Mouse (Mus musculus) naive thymus-derived CD4-positive, alpha-beta T cell, adult 2 months (primary cell): ENCODE results near the gene Syf2.

Source experiments
- DNase-seq: peaks from one replicate; pipeline ENCODE4 v3.0.0-alpha.2; 2011; ENCODE audit warnings: low read depth

Gene Syf2

DNA sequence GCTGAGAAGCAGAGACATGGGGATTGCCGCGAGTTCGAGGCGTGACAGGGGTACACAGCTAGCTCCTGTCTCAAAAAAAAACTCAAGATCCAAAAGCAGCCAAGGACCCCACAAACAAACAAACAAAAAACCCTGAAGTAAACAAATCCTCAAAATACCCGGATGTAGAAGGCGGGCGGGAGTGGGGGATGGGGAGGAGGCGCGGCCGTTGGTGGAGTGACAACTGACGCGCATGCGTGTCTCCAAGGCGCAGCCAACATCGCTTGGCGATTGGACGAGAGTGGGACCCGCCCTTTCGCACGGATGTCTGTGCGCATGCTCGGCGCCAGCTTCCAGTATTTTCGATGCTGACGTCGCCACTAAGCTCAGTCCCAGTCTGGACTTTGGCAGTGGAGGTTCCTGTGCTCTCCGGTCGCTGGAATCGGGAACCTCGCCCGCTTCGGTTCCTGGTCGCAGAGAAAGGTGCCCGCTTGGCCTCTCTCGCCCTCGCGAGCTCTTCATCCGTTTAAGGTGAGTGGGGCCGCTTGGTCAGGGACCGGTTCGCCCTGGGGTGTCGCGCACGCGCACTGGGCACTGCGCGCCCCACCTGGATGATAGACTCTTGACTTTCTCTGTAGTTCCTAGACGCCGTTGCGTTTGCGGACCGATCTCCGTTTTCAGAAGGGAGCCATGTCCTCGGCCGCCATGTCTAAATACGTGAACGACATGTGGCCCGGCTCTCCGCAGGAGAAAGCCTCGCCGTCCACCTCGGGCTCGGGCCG is 7.3 kb upstream of the Syf2 start, which contains the start of gene Rsrp1:
Rsrp1 (plus strand) TSS at position 335 of the 761 bp plus-strand sequence.
- DNase-seq: peak; percentile 99

DNA sequence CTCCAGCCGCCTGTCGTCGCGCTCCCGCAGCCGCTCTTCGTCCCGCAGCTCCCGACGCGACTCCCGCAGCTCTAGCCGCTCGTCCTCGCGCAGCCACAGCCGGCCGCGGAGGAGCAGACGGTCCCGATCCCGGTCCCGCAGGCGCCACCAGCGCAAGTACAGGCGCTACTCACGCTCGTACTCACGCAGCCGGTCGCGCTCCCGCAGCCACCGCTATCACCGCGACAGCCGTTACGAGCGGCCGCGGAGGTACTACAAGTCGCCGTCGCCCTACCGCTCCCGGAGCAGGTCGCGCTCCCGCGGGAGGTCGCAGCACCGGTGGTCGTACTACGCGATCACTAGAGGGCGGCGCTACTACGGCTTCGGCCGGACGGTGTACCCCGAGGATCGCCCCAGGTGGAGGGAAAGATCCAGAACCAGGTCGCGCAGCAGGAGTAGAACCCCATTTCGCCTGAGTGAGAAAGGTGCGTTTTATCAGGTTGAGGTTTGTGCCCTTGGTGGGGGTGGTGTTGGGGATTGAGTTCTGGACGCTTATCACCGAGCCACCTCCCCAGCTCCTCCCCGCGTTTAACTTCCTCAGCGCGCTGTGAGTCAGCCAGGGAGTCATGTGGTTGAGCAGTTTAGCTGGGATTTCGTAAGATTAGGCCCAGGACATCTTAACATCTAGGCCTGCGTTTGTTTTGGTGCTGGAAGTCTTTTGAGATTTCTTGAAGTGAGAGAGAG is 6.5 kb upstream of the Syf2 start:
- DNase-seq: peak; percentile 79

DNA sequence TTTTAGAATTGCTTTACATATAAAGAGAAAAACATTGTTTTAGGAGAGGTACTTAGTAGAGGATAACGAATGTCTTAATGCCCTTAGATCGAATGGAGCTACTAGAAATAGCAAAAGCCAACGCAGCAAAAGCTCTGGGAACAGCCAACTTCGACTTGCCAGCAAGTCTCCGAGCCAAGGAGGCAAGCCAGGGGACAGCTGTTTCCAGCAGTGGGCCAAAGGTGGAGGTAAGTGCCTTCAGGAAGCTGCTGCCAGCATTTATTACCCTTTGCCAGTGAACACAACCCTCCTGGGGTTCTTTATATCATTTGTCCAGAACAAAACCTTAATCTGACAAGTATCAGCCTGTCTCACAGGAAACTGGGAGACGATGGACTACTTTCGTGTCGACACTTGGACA is 5.5 kb upstream of the Syf2 start:
- no peak for DNase-seq

DNA sequence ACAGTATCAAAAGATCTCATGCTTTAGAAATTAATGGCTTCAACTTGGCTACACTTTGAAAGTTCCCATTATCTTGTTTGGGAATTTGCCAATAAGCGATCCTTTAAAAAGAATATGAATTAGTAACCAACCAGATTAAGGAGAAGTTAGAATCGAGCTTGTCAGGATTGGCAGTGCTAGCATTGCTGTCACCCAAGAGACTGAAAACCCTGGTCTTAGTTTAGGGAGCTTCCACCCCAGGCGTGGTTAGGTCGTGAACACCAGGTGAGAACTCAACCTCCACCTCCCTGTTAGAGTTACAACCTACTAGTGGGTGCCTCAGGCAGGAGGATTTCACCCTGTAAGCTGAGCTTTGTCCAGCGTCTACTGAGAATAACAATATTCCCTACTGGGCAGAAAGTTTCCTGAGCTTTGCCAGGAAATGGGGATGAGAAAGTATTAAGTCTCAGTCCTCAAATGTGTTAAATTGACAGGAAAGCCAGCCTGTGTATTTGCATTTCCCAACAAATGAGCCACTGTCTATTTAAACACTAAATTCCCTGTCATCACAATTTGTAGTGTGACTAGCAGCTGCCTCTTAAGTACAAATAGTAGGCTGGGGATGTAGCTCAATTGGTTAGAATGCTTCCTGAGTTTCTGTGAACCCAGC is 2.8 kb upstream of the Syf2 start:
- peak; percentile 59 for DNase-seq

DNA sequence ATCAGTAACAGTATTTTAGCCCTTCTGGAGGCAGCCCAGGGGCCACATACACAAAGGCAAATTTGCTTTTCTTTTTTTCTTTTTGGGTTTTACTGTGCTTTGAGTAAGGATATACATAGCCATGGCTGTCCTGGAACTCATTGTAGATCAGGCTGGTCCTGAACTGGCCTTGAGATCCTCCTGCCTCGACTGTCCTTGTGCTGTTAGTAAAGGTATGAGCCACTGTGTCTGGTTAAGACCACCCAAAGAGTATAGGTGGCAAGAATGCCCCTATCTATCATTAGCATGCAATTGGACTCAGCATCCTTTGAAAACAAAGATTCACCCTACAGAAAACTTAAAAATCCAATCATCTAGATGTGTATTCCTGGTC is 2.2 kb upstream of the Syf2 start:
- peak; percentile 55 for DNase-seq

DNA sequence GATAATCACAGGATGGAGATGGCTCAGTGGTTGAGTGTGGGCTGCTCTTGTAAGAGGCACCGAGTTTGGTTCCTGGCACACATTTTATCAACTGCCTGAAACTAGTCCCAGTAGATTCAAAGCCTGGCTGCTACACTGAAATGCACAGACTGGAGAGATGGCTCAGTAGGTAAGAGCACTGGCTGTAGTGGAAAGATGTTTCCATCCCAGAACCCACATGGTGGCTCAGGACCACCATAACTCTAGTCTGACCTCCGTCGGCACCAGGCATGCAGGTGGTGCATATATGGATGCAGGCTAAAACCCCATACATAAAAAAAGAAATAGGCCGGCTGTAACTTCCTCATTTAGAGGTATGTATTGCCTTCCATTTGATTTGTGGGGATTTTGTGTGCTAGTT is 1.2 kb upstream of the Syf2 start:
- peak; percentile 63 for DNase-seq

DNA sequence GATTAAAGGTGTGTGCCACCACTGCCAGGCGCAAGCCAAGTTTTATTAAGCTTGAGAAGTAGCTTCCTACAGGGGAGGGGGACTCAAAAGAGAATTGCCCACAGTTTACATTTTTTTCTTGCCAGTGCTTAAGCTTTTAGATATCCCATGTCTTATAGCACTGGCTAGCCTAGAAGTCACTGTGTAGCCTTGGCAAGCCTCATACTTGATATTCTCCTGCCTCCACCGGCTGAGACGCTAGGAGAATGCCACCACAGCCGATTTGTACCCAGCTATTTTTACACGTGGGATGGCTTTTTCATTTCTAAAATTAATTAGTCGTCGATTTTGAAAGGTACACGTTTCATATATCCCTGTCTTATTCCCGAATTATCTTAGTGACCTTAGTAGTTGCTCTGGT is 508 bp upstream of the Syf2 start:
- no peak for DNase-seq

DNA sequence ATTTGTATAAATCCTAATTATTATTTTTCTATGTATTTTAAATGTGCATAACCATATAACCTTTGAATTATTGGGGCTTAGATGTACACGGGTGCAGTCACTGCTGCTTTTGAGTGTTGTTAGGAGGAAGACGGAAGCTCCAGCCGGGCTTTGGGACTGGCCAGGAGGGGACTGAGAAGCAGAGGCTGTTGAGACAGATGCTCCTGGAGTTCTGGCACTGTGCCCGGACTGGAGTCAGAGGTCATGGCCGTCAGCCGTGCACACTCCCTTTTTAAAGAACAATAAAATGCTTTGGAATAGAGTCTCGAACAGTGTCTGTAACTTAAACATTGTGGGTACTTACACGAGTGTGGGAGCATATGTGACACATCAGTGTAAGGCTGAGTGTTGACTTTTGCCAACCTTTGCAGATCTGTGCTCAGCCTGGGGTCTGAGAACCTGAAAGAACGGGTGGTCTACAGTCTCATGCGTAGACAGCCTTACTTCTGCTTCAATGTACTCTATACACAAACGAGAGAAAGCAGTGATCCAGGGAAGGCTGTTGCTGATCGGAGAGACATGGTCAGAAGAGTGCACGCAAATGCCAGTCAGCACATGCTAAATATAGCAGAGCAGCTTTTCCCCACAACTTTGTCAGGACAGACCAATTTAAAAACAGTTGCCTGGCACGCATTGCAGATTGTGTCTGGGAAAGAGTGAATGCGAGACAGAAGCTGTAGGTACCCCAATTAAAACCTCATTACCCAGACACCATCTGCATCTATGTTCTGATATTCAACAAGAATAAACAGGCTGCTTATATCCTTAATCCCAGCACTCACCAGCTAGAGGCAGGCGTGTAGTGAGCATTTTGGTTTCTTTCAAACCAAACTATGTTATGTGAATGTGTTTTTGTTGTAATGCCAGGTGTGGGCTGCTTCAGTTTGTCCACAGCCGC is 6.8 kb downstream of the Syf2 start:
- peak; percentile 20 for DNase-seq

DNA sequence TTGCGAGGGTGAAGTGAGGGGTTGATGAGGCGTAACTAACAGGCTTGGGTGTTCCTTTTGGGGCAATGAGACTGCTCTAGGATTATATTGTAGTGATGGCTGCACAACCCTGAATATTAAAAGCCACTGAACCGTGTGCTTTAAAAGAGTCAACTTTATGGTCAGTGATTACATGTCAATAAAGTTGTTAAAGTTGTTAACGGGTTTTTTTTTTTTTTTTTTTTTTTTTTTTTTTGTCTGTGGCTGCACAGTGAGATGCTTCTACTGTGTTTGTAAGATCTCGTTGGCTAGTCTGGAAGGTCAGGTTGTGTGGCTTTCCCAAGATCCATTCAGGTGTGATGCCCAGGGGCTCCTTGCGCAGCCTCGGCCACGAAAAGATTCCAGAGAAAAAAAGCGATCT is 9.2 kb downstream of the Syf2 start:
- DNase-seq: no peak

DNA sequence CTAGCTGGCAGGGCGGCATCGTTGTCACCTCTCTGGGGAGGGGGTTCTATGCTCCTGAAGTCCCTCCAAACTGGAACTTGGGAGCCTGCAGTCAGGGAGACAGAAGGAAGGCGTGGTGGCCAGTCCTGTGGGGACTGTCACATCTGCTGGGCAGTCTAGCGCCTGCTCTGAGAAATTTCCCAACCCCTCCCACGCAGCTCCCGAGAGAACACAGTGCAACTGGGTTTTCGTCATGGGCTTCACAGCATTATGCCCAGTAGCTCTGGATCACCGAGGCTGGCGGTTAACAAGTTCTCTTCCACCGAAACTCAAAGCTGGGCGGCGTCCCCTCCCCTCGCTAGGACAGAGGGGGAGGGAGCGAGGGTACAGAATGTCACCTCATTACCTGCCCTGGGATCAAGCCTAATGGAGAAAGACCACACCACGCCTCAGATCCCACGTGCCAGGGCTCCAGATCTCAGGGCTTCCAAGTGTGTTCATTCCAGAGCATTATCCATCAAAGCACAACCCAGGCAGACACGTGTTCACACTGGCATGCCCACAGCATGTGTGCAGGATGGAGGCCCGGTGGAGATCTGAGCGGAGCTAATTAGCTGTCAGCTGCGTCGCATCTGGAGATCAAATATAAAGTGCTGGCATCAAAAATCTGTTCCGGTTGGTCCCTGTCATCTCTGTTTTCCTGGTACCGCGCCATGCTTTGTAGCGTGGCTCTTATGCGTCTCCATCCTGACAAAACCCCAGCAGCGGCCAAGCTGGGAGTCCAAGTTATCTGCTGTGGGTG is 13.2 kb downstream of the Syf2 start:
- no peak for DNase-seq

DNA sequence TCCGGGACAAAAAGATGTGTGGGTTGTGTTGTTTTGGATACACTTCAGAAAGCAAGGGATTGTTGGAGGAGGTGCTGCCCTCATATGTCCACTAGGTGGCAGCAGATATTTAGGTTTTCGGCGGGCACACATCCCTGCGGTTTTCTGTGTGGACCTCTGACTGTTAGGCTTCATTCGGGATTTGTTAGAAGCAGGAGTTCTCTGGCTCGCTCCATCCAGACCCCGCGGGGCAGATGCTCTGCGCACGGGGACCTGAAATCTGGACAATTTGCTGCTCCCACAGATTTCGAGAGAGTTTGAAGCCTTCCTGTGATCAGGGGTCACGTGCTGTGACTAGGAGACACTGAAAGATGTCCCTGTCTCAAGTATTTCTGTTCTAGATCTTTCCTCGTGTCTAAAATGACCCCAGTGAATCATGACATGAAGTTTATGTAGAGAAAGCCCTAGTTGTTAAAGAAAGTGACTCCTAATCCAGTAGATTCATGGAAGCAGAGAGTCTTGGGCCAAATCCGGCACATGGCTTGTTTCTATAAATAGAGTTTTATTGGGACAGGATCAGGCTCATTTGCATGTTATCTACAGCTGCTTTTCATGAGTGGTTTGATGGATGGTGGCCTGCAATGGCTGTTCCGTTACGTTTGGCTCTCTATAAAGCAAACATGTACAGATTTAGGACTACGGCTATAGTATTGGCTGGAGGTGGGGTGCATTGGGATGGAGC is 15.5 kb downstream of the Syf2 start:
- peak; percentile 81 for DNase-seq

DNA sequence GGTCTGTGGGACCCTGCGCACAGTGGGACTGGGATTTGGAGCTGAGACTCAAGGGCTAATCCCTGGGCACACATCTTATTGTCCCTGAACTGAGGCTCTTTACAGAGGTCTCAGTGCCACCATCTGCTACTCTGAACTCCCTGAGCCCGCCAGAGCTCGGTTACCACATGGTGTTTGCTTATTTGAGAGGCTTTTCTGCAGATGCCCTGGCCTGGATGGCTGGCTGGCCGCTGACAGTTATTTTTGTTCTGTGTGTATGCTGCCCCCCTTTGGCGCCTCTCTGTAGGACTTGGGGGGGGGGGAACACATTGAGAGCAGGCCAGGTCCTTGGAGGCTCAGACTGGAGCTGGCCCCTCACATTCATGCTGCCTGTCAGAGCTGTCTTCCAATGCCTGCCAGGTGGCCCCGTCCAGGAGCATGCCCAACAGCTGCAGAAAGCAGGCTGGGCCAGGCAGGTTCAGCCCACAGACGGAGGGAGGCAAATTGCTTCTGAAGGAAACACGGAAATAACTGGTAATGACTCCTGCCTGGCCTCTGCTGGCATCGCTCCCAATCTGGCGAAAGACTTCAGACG is 19.9 kb downstream of the Syf2 start:
- DNase-seq: no peak

DNA sequence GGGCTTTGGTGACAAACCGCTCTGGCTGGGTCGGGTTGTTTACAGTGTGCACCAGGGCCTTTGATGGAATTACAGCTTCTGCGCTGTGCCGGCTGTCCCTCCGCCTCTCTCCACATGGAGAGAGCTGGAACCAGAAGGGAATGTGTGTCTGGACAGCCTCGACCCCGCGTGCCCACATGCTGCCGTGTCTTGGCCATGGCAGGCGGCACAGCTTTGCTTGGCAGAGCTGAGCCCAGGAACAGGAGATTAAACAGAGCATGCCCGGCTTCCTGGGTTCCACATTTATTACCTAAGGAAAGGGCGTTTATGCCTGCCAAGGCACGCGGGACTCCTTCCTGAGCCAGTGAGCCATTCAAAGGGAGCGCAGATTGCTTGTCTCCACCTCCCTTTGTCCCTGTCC is 23.8 kb downstream of the Syf2 start:
- no peak for DNase-seq

DNA sequence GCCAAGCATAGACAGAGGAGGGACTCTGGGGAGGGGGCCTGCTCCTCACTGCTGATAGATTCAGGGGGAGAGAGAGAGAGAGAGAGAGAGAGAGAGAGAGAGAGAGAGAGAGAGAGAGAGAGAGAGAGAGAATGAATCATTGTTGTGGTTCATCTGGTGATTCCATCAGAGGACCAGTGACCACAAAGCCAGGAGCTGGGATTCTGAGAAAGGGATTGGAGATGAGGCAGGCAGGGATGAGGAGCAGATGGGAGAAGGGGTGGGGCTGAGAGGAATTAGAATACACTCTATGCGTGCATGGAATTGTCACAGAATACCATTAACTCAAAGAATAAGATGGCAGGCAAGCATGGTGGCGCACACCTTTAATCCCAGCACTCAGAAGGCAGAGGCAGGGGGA is 24.5 kb downstream of the Syf2 start:
- no peak for DNase-seq

DNA sequence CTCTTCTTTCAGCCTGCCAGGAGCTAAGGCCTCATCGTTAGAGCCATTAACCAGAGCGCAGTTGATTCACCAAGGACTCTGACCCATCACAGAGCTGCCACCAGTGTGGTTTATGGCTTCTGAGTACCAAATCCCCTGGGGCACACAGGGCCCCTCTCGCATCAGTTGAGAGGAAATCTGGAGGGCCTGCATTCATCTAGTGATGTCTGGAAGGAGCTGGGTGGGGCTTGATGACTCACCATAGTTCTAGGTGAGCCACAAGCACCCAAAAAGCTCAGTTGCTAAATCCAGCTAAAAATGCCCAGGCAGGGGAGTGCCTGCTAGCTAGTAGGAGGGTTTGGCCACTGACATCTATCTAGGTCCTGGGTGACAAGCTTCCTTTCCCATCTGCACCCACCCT is 25.1 kb downstream of the Syf2 start:
- DNase-seq: no peak

DNA sequence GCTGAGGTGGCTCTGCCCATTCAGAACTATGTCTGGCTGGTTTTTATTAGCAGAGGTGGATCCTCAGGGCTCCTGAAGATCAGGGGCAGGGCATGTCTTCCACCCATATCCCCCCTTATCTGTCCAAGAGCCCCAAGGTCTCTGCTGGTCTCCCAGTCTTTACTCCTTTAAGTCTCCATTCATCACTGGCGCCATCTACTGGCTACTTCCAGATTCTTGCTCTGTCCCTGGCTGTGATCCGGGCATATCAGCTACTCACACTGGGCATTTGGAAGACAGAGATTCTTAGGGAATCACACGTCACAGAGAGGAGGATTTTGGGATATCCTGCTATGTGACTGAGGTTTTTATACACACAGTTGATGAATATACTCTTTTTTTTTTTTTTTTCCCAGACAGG is 25.6 kb downstream of the Syf2 start:
- DNase-seq: peak; percentile 82

DNA sequence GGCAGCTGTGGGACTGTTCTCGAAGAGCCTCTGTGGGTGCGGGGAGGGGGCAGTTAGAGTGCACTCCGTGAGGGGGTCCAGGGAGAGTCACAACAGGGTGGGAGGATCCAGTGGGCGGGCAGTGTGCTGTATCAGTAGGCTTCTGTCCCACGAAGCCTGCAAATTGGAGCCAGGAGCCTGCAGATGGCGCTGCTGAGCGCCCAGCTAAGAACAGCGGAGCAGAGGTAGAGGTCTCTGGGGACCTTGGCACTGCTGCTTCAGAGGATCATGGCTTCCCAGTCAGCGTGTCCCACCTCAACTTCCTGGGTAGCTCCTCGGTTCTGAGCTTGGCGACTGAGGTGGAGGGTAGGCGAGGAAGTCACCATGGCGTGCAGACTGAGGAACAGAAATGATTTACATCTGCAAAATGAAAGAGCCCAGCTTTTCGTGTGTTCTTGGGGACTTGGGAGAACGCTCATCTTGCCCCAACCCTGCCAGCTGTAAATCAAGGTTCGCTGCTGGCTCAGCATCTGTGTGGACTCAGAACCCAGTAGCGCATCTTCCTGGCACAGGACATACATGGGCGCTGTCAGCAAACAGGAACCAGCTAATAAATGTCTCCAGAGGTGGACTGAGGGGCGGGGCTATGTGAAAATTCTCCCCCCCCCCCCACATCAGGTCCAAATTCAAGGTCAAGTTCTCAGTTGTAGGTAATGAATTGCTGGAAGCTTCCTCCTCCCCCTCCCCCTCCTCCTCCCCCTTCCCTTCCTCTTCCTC is 32.5 kb downstream of the Syf2 start:
- DNase-seq: peak; percentile 86

DNA sequence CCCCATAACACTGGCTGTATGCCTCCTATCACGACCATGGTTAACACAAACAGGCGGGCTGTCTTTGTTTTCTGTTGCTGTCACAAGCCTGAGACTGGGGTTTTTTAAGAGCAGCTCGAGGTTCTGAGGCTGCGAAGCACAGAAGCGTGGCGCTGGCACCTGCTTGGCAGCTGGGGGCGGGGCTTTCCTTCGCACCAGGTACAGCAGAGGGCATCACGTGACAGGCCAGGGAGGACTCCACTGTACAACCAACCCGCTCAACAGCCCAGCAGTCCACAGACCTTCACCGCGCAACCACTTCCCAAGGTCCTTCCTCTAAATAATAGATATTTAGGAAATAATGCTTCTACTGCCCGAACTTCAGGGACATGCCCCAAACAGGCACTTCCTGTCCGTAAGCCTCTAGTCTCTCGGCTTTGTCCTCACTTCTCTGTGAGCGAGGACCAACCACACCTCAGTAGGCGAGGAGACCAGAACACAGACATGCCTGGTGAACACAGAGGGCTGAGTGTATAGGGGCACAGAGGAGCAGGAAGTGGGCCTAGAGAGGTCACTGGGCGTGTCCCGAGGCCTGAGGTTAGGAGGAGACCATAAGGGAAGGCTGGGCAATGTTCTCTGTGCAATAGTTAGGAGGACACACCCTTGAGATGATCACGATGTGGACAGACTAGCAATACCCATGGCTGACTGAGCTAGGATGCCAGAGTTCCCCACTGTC is 37.3 kb downstream of the Syf2 start:
- DNase-seq: no peak

DNA sequence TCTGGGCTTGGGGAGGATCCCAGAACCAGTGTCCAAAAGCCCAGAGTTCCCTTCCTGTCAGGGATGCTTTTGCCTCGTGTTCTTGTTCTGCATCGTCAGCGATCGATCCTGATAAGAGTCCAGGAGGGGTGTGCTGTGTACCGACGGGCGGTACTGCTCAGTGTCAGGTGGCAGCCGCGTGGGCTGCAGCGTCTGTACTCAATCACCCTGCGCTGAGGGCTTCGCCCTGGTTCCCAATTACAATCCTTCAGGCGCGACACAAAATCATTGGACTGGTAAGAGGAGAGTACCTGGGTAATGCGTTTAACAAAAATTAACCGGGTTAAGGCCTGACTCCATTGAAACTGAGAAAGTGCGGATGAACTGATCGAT is 37.9 kb downstream of the Syf2 start:
- no peak for DNase-seq
